Mouse (Mus musculus): ENCODE data around the gene AF366264. TPM values are rescaled to one million over a fixed set of nuclear protein-coding genes. Genes with fewer than 3 reads are reported as not detected.

The AF366264 gene
- polyA plus RNA-seq, 1 experiment = not detected

GRCm38 (mm10) chr8:13785764-13786299 lies 52.4 kb downstream of the AF366264 start:
- TF ChIP-seq POLR2A (IDR thresholded peaks at IDR 0.05; ENCODE audit: borderline replicate concordance, insufficient read depth, low read length) (peak; percentile 59; the same call in 1 of the 2 replicates), CTCF (IDR thresholded peaks at IDR 0.05; ENCODE audit: borderline replicate concordance, insufficient read depth, low read depth, low read length) (peak; percentile 74)
- Histone ChIP-seq H3K27me3 (ENCODE audit: control insufficient read depth, insufficient read depth, low read length) (no peaks in the 10 kb centered on the region), H3K27ac (ENCODE audit: insufficient read depth, low read length) (peak overlapping the region; percentile 92), H3K4me1 (ENCODE audit: control insufficient read depth, insufficient read depth, low read length) (no peaks in the 10 kb centered on the region), H3K4me3 (replicated peaks; ENCODE audit: insufficient read depth, low read depth, low read length) (peak overlapping the region; percentile 64)
- under 1% methylated on average over 45 of the region's 47 CpGs for WGBS
- DNase-seq = peak; percentile 93 to 96

GRCm38 (mm10) chr8:13785250-13785763 lies 52.9 kb downstream of the AF366264 start, which contains the start of gene Upf3a:
Upf3a (plus strand) TSS chr8:13785615.
- peak; percentile 62 for TF ChIP-seq CTCF (IDR thresholded peaks at IDR 0.05; ENCODE audit: borderline replicate concordance, insufficient read depth, low read depth, low read length)
- TF ChIP-seq POLR2A (IDR thresholded peaks at IDR 0.05; ENCODE audit: borderline replicate concordance, insufficient read depth, low read length) = no peak

More at GRCm38 (mm10) chr8:13785250-13785763, 52.9 kb downstream of the AF366264 start, which contains the start of gene Upf3a:
- Histone ChIP-seq H3K27me3 (ENCODE audit: control insufficient read depth, insufficient read depth, low read length) (no peaks in the 10 kb centered on the region), H3K27ac (ENCODE audit: insufficient read depth, low read length) (peak within 1 kb of the TSS; percentile 92), H3K4me1 (ENCODE audit: control insufficient read depth, insufficient read depth, low read length) (no peaks in the 10 kb centered on the region), H3K4me3 (replicated peaks; ENCODE audit: insufficient read depth, low read depth, low read length) (peak within 1 kb of the TSS; percentile 64)
- peak; percentile 87 to 90 for DNase-seq
- under 1% methylated on average over 47 of the region's 47 CpGs for WGBS

Other genes with a start within 250 kb of the AF366264 start
- gene Rasa3, start 160.8 kb downstream of the AF366264 start, polyA plus RNA-seq (2012; rRNA removed) = 94.9 and 107 TPM in 2 replicates
- 1.7 and 3.0 TPM in 2 replicates for gene Cfap97d2, start 132.5 kb downstream of the AF366264 start, polyA plus RNA-seq (2012; rRNA removed)
- 61.9 and 64.4 TPM in 2 replicates for gene Cdc16, start 80.7 kb downstream of the AF366264 start, polyA plus RNA-seq (2012; rRNA removed)
- gene Upf3a, start 52.8 kb downstream of the AF366264 start, polyA plus RNA-seq (2012; rRNA removed) = 27.9 and 30.5 TPM in 2 replicates
- 22.0 and 23.4 TPM in 2 replicates for gene Champ1, start 31.3 kb upstream of the AF366264 start, polyA plus RNA-seq (2012; rRNA removed)
- 80.2 and 82.2 TPM in 2 replicates for gene Coprs, start 51.9 kb upstream of the AF366264 start, polyA plus RNA-seq (2012; rRNA removed)